Mouse (Mus musculus) left cerebral cortex, adult 8-10 months (tissue): ENCODE results near the gene Patz1. TPM values are rescaled to one million over a fixed set of nuclear protein-coding genes. Genes with fewer than 3 reads are reported as not detected.

Source experiments
- DNase-seq, 2 experiments: peaks; one replicate each; pipeline ENCODE4 v3.0.0; 2022; ENCODE audit warnings: low spot score in 2 of 2
- total RNA-seq, 4 experiments: library from RNA; stranded (reverse); gene quantifications; 2 replicates each; pipeline ENCODE4 v1.2.4; 2022

The Patz1 gene
- total RNA-seq, 4 experiments from 2014 or later: 53.4 to 57.4 (median 54.1) TPM

- no peak for DNase-seq
Observed at GRCm38 (mm10) chr11:3291311-3292061, 2.8 kb downstream of the Patz1 start.

- no peak for DNase-seq
Observed at GRCm38 (mm10) chr11:3292062-3292421, 3.4 kb downstream of the Patz1 start.

- no peak for DNase-seq
Observed at GRCm38 (mm10) chr11:3292711-3293249, 4.1 kb downstream of the Patz1 start.

GRCm38 (mm10) chr11:3293361-3293760 is 4.7 kb downstream of the Patz1 start:
- DNase-seq: no peak

GRCm38 (mm10) chr11:3294641-3295040 is 6.0 kb downstream of the Patz1 start:
- DNase-seq: no peak

GRCm38 (mm10) chr11:3296056-3296455 is 7.4 kb downstream of the Patz1 start:
- DNase-seq: no peak

GRCm38 (mm10) chr11:3297871-3298812 is 9.5 kb downstream of the Patz1 start:
- no peak for DNase-seq

- DNase-seq: no peak
Observed at GRCm38 (mm10) chr11:3298813-3299185, 10.1 kb downstream of the Patz1 start.

GRCm38 (mm10) chr11:3301075-3301474 is 12.4 kb downstream of the Patz1 start:
- DNase-seq: no peak

- DNase-seq: peak in 1 of 2 experiments; percentile 52
Observed at GRCm38 (mm10) chr11:3302385-3302784, 13.7 kb downstream of the Patz1 start.

GRCm38 (mm10) chr11:3302792-3303191 is 14.1 kb downstream of the Patz1 start:
- DNase-seq: no peak

- no peak for DNase-seq
Observed at GRCm38 (mm10) chr11:3305821-3306220, 17.1 kb downstream of the Patz1 start.

GRCm38 (mm10) chr11:3307875-3308274 is 19.2 kb downstream of the Patz1 start:
- no peak for DNase-seq

- no peak for DNase-seq
Observed at GRCm38 (mm10) chr11:3309884-3310283, 21.2 kb downstream of the Patz1 start.

- DNase-seq: no peak
Observed at GRCm38 (mm10) chr11:3310789-3311585, 22.3 kb downstream of the Patz1 start.

- DNase-seq: no peak
Observed at GRCm38 (mm10) chr11:3311586-3312347, 23.1 kb downstream of the Patz1 start.

- DNase-seq: no peak
Observed at GRCm38 (mm10) chr11:3313294-3313693, 24.6 kb downstream of the Patz1 start.

GRCm38 (mm10) chr11:3314148-3314547 is 25.5 kb downstream of the Patz1 start:
- no peak for DNase-seq

- no peak for DNase-seq
Observed at GRCm38 (mm10) chr11:3318286-3318685, 29.6 kb downstream of the Patz1 start.

- DNase-seq: no peak
Observed at GRCm38 (mm10) chr11:3328271-3328670, 39.6 kb downstream of the Patz1 start.
